Comparison of ENCODE assay signal across 23 mouse cellular contexts in the genomic region with DNA sequence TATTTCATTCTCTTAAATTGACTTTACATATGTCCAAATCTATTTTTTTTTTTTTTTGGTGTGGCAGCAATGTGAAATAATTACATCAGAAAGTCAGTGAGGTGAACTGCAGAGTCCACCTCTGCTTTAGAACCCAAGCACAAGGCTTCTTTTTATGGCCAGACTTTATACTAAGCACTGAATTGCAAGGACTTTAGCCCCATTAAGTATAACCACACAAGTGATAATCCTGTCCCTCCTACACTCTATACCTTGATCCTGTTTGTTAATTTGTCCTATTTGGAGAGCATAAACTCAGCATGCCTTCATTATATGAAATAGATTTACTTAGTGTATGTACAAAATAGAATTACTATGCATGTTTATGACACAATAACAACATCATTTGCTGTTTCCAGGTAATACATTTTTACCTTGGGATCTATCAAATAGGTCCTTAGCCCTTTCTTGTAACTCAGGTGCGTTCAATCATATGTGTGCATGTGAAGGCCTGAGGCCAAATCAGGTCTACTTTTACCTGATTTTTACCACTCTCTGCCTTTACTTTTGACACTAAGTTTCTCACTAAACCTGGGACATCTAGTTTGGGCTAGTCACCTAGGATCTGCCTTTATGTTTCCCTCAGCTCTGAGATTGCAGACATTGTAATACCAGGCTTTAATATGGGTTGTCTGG. TPM values are rescaled to one million over a fixed set of nuclear protein-coding genes. Genes with fewer than 3 reads are reported as not detected.
DNase-seq lines count a peak whose midpoint lies in the region; ATAC-seq lines count a peak whose summit lies in the region.
"Had no signal": no experiment of that assay in that cellular context is flagged by ENCODE, and none has a peak within 500 bp of the region (broad histone marks: within the 10 kb centered on the region; RNA-seq: fewer than 3 reads in every experiment).

No protein-coding gene starts in this region.

- H3K36me3 ChIP-seq in intestine, embryonic 15.5 days: no peaks in the 10 kb centered on the region
- no peaks in the 10 kb centered on the region for H3K36me3 ChIP-seq in intestine, embryonic 16.5 days (ENCODE audit: control insufficient read depth, insufficient read depth, low read length)
- H3K36me3 ChIP-seq: embryonic facial prominence, embryonic 13.5 days; embryonic facial prominence, embryonic 15.5 days; forebrain, embryonic 15.5 days had no signal

- peak; percentile 66 for DNase-seq in large intestine, adult 2 months (ENCODE audit: low read depth, low spot score)
- no peak for DNase-seq in urinary bladder, postnatal 4 days (ENCODE audit: low spot score in 2 of 2)
- DNase-seq: adrenal gland, adult 2 months; adrenal gland, postnatal 10 days; adrenal gland, postnatal 25 days; cerebellum, adult 11 months; cerebellum, adult 18-20 months; cerebellum, adult 8-10 months; cerebellum, adult 9-11 months; cerebellum, postnatal 14 days; cerebellum, postnatal 36 days; embryo, embryonic 11 days had no signal

- 98% methylated on average over 1 of the region's 1 CpGs for WGBS in intestine, embryonic 15.5 days
- 82% methylated on average over 1 of the region's 1 CpGs for WGBS in intestine, embryonic 16.5 days
- WGBS in large intestine, adult 2 months: 45% methylated on average over 1 of the region's 1 CpGs

- H3K27me3 ChIP-seq in intestine, embryonic 15.5 days (replicated peaks): no peaks in the 10 kb centered on the region
- H3K27me3 ChIP-seq in intestine, embryonic 16.5 days (replicated peaks; ENCODE audit: control insufficient read depth, insufficient read depth, low read length): no peaks in the 10 kb centered on the region
- H3K27me3 ChIP-seq: embryonic facial prominence, embryonic 13.5 days; embryonic facial prominence, embryonic 15.5 days; forebrain, embryonic 13.5 days; forebrain, embryonic 15.5 days had no signal

- no peaks in the 10 kb centered on the region for H3K4me1 ChIP-seq in intestine, embryonic 15.5 days (replicated peaks)
- H3K4me1 ChIP-seq in intestine, embryonic 16.5 days (ENCODE audit: control insufficient read depth, insufficient read depth, low read length): no peaks in the 10 kb centered on the region
- H3K4me1 ChIP-seq: embryonic facial prominence, embryonic 13.5 days; embryonic facial prominence, embryonic 15.5 days; forebrain, embryonic 13.5 days; forebrain, embryonic 15.5 days had no signal

- H3K9ac ChIP-seq in intestine, embryonic 15.5 days: no peak overlapping the region
- H3K9ac ChIP-seq in intestine, embryonic 16.5 days (ENCODE audit: low read depth, low read length): no peak overlapping the region
- H3K9ac ChIP-seq: embryonic facial prominence, embryonic 13.5 days; embryonic facial prominence, embryonic 15.5 days; forebrain, embryonic 13.5 days; forebrain, embryonic 15.5 days had no signal

- no peak overlapping the region for H3K27ac ChIP-seq in intestine, embryonic 15.5 days
- peak overlapping the region; percentile 73 for H3K27ac ChIP-seq in intestine, embryonic 16.5 days (ENCODE audit: low read length)
- H3K27ac ChIP-seq: embryonic facial prominence, embryonic 13.5 days; embryonic facial prominence, embryonic 15.5 days; forebrain, embryonic 13.5 days; forebrain, embryonic 15.5 days had no signal

- peak; percentile 99 for ATAC-seq in intestine, embryonic 15.5 days
- ATAC-seq in intestine, embryonic 16.5 days: peak; percentile 99
- ATAC-seq in erythroblast, adult 5-6 weeks (replicated peaks; ENCODE audit: low FRiP score, poor library complexity, severe bottlenecking): no peak
- ATAC-seq in granulocyte monocyte progenitor cell, adult 5-6 weeks (replicated peaks; ENCODE audit: poor library complexity, severe bottlenecking): no peak
- ATAC-seq: forebrain, embryonic 13.5 days; forebrain, embryonic 15.5 days had no signal

- H3K4me3 ChIP-seq in intestine, embryonic 15.5 days (replicated peaks): no peak overlapping the region
- H3K4me3 ChIP-seq in intestine, embryonic 16.5 days (ENCODE audit: low read length): no peak overlapping the region
- H3K4me3 ChIP-seq: embryonic facial prominence, embryonic 13.5 days; embryonic facial prominence, embryonic 15.5 days; forebrain, embryonic 13.5 days; forebrain, embryonic 15.5 days had no signal

- H3K9me3 ChIP-seq in intestine, embryonic 15.5 days: no peaks in the 10 kb centered on the region
- no peaks in the 10 kb centered on the region for H3K9me3 ChIP-seq in intestine, embryonic 16.5 days (ENCODE audit: control insufficient read depth, low read length)
- H3K9me3 ChIP-seq: embryonic facial prominence, embryonic 13.5 days; embryonic facial prominence, embryonic 15.5 days; forebrain, embryonic 13.5 days; forebrain, embryonic 15.5 days had no signal

- no peak overlapping the region for H3K4me2 ChIP-seq in intestine, embryonic 15.5 days (replicated peaks)
- no peak overlapping the region for H3K4me2 ChIP-seq in intestine, embryonic 16.5 days (ENCODE audit: low read depth, low read length)
- H3K4me2 ChIP-seq: embryonic facial prominence, embryonic 13.5 days; embryonic facial prominence, embryonic 15.5 days; forebrain, embryonic 13.5 days; forebrain, embryonic 15.5 days had no signal

RNA-seq across cellular contexts. Expression of a gene that starts 9.5 kb away (rescaled TPM):
- polyA plus RNA-seq in intestine, embryonic 15.5 days (2015; fragmentation: Nextera tagmentation; extraction: Ambion mirVana): 6.1 and 6.7 TPM in 2 replicates
- polyA plus RNA-seq in intestine, embryonic 16.5 days (2015; fragmentation: Nextera tagmentation; extraction: Ambion mirVana): 6.9 and 8.1 TPM in 2 replicates
- polyA plus RNA-seq in large intestine, adult 2 months (2012; rRNA removed): 3.4 and 11.9 TPM in 2 replicates
- not detected in 2 replicates for total RNA-seq in erythroblast, adult 5-6 weeks (2015; ENCODE audit: low replicate concordance)
- total RNA-seq in erythroblast, adult 5-6 weeks (2017; ENCODE audit: low replicate concordance): 0.43 TPM in 1 of 2 replicates, not detected in the other
- not detected in 2 replicates for total RNA-seq in granulocyte monocyte progenitor cell, adult 5-6 weeks (2014; fragmentation: Nextera tagmentation)
- total RNA-seq in granulocyte monocyte progenitor cell, adult 5-6 weeks (2017): not detected in 2 replicates
- total RNA-seq: common myeloid progenitor, adult 5-6 weeks; MEL had no signal
- polyA plus RNA-seq: C2C12 had no signal

Comparison
In these comparisons a context has a peak if more than half of its experiments do, and no peak if none do; other contexts are left out.
1. ATAC-seq: peak in intestine, embryonic 15.5 days (single experiment) and intestine, embryonic 16.5 days (single experiment); none in erythroblast, adult 5-6 weeks (single experiment) and granulocyte monocyte progenitor cell, adult 5-6 weeks (single experiment).